Mouse (Mus musculus) urinary bladder, adult 2 months (tissue): ENCODE results near the gene Cdc5l. TPM values are rescaled to one million over a fixed set of nuclear protein-coding genes. Genes with fewer than 3 reads are reported as not detected.

Experiments used
- DNase-seq: peaks from one replicate; pipeline ENCODE4 v3.0.0; 2022; ENCODE audit warnings: low spot score
- polyA plus RNA-seq: library from polyadenylated mRNA; depleted of rRNA; stranded (reverse); fragments of >200 nt; gene quantifications from 2 replicates; pipeline ENCODE4 v1.2.3, GENCODE M21; 2012; rRNA removed

The Cdc5l gene
- polyA plus RNA-seq, 1 experiment, result 20.3 TPM

DNA sequence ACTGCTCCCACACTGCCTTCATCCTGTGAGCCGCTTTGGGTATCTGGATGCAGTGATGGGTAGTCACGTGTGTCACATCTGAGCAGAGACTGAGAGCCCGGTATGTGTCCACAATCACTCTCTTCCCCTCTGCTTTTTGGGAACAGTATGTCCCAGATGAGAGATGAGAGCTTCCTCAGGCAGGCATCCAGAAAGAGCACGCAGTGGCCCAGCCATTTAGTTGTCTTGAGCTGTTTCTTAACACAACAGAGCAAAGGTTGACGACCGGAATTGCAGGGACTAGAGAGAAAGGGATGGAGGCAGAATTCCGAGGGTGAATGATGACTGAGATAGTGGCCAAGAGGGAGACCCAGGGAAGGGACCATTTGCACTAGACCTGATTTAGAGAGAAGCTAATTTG lies 68.7 kb downstream of the Cdc5l start:
- DNase-seq, result no peak

DNA sequence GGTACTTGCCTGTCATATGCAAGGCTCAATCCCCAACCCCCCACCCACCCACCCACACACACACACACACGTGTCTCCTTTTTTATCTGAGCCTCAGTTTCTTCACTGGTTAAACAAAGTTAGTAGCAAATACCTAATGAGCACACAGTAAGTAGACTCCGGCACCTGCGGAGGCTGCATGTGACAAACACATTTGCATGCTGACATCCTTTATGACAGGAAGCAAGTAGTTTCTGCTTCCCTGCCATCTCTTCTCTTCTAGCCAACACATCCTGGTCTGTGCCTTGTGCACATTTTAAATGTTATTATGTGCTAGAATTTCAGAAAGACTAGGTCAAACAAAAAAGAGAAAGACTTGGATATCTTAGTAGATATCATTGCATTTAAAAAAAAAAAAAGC lies 72.6 kb downstream of the Cdc5l start:
- no peak for DNase-seq

DNA sequence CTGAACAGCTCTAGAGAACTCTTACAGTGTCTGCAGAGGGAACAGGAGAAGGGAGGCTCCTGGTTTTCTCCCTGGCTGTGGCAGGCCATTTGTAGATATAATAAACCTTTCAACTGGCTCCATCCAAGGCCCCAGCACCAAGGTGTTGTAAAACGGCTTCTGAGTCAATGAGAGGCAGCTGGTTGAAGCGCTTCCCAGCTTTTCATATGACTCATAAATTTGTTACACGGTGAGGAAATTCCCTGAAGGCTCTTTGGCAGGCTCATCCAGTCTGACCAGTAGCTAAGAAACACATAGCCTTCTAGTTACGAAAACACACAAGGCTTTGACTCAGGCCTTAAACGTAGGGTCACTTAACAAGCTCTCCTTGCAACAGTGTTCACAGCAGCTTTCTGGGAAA lies 74.1 kb downstream of the Cdc5l start:
- DNase-seq, result no peak

DNA sequence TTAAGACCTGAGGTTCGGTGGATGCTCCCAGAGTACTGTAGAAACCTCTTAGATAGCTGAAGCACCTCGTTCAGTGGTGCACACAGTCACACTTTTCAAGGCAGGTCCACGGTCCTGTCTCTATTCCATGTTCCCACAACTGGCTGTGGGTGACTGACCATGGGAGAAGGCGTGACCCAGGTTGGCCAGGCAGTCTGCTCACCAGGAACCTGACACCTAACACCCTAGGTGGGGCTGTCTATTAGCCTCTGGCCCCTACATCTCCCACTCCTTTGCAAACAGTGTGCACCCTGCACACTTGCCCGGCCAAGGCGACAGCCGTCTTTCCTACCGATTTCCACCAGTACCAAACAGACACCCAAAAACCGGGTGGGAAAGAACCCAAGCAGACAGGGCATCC lies 77.1 kb downstream of the Cdc5l start:
- no peak for DNase-seq

DNA sequence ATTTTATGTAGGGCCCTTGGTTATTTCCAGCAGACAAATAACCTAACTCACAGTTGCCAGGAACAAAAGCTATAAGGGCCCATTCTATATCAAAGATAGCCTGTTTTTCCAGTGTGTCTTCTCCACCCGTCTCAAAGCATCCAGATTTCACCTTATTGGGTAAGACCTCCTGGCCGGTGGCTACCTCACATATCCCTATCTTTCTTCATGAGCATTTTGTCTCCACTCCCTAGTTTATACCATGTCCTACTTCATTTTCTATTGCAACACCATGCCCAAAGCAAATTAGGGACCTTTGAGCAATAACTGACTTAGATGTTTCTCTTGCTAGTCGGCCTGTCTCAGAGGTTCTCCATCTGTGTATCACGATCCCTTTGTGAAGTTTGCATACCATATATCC lies 85.6 kb downstream of the Cdc5l start:
- no peak for DNase-seq

Other genes starting within 250 kb of the Cdc5l start
- 0.14 TPM in 1 of 2 replicates, not detected in the other for gene Spats1, start 41.7 kb upstream of the Cdc5l start, polyA plus RNA-seq
- gene Aars2, start 73.1 kb upstream of the Cdc5l start, polyA plus RNA-seq, result 10.2 TPM in 2 replicates
- 0.01 TPM in 1 of 2 replicates, not detected in the other for gene Tcte1, start 89.7 kb upstream of the Cdc5l start, polyA plus RNA-seq
- 0.51 and 0.81 TPM in 2 replicates for gene Tmem151b, start 115.9 kb upstream of the Cdc5l start, polyA plus RNA-seq
- gene Nfkbie, start 122.0 kb upstream of the Cdc5l start, polyA plus RNA-seq, result 5.7 and 6.1 TPM in 2 replicates
- gene Slc35b2, start 130.1 kb upstream of the Cdc5l start, polyA plus RNA-seq, result 62.3 and 69.4 TPM in 2 replicates
- 635 and 857 TPM in 2 replicates for gene Hsp90ab1, start 139.5 kb upstream of the Cdc5l start, polyA plus RNA-seq
- gene Slc29a1, start 165.9 kb upstream of the Cdc5l start, polyA plus RNA-seq, result 210 and 219 TPM in 2 replicates
- 0.31 and 0.84 TPM in 2 replicates for gene Mymx, start 168.4 kb upstream of the Cdc5l start, polyA plus RNA-seq
- 2.3 and 2.7 TPM in 2 replicates for gene Capn11, start 225.6 kb upstream of the Cdc5l start, polyA plus RNA-seq